Mouse (Mus musculus): ENCODE results near the gene Rp2. TPM values are rescaled to one million over a fixed set of nuclear protein-coding genes. Genes with fewer than 3 reads are reported as not detected.
A peak's percentile ranks its signal among the peaks of the same experiment; 100 is the strongest.
"Not testable (repeated sequence)": the region's sequence is repeated elsewhere in the genome, so short reads cannot be mapped to it uniquely, and the experiment has no call there.

Rp2 gene
- 22.8 and 23.0 TPM in 2 replicates for polyA plus RNA-seq (2016; fragmentation: Nextera tagmentation; extraction: Ambion mirVana)

GRCm38 (mm10) chrX:20364391-20365365, at the start of gene Rp2:
Rp2 (plus strand) TSS chrX:20364481.
- H3K4me2 ChIP-seq (replicated peaks): peak within 1 kb of the TSS; percentile 52
- peak within 1 kb of the TSS; percentile 55; the same call in 1 of the 2 replicates for H3K27ac ChIP-seq
- H3K4me3 ChIP-seq: peak within 1 kb of the TSS; percentile 59
- peak; percentile 100 for ATAC-seq (ENCODE audit: low FRiP score)
- H3K36me3 ChIP-seq: no peaks in the 10 kb centered on the region
- peak within 1 kb of the TSS; percentile 69 for H3K9ac ChIP-seq
- 0 out of 2 replicates have a peak, but pooled peaks cover 2% of the 10 kb centered on the region for H3K4me1 ChIP-seq
- H3K27me3 ChIP-seq: no peaks in the 10 kb centered on the region
- no peaks in the 10 kb centered on the region for H3K9me3 ChIP-seq (replicated peaks)
- WGBS: 19% methylated on average over 35 of the region's 35 CpGs

- Histone ChIP-seq H3K36me3 (no peaks in the 10 kb centered on the region), H3K4me1 (no peaks in the 10 kb centered on the region), H3K27ac (no peak overlapping the region), H3K4me2 (replicated peaks) (no peak overlapping the region), H3K27me3 (no peaks in the 10 kb centered on the region), H3K9me3 (replicated peaks) (no peaks in the 10 kb centered on the region), H3K4me3 (no peak overlapping the region), H3K9ac (no peak overlapping the region)
- no peak for ATAC-seq (ENCODE audit: low FRiP score)
- WGBS: 63% methylated on average over 1 of the region's 1 CpGs
These were observed 31.5 kb upstream of the Rp2 start for GRCm38 (mm10) chrX:20332756-20333155.

GRCm38 (mm10) chrX:20335722-20336121, 28.6 kb upstream of the Rp2 start:
- Histone ChIP-seq H3K4me2 (replicated peaks) (no peak overlapping the region), H3K4me3 (no peak overlapping the region), H3K9ac (no peak overlapping the region), H3K9me3 (replicated peaks) (no peaks in the 10 kb centered on the region), H3K27ac (no peak overlapping the region), H3K36me3 (no peaks in the 10 kb centered on the region), H3K27me3 (no peaks in the 10 kb centered on the region), H3K4me1 (no peaks in the 10 kb centered on the region)
- no peak for ATAC-seq (ENCODE audit: low FRiP score)
- WGBS: 29% methylated on average over 2 of the region's 2 CpGs

DNA sequence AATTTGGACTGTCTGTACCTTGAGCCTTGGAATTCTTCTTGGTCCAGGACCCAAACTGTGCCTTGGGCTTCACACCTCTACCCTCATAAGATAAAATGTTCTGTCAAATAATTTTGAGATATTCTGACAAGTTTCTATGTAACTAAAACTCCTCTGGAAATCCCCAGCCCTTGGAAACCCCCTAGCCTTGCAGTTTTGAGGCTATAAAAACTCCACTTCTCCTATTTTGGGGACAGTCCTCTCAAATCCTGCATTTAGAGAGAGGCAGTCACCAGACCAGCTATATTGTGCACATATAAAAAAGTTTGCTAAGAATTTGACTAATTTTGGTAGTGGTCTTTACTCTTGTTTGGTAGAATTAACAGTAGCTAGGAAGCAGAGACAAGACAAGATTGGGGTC, 19.3 kb upstream of the Rp2 start:
- no peak for ATAC-seq (ENCODE audit: low FRiP score)
- no peak overlapping the region for H3K4me3 ChIP-seq
- no peaks in the 10 kb centered on the region for H3K9me3 ChIP-seq (replicated peaks)
- no peak overlapping the region for H3K9ac ChIP-seq
- no peaks in the 10 kb centered on the region for H3K36me3 ChIP-seq
- no peaks in the 10 kb centered on the region for H3K27me3 ChIP-seq
- no peaks in the 10 kb centered on the region for H3K4me1 ChIP-seq
- H3K4me2 ChIP-seq (replicated peaks): no peak overlapping the region
- no peak overlapping the region for H3K27ac ChIP-seq

- Histone ChIP-seq H3K27me3 (no peaks in the 10 kb centered on the region), H3K36me3 (no peaks in the 10 kb centered on the region), H3K4me1 (no peaks in the 10 kb centered on the region), H3K9ac (no peak overlapping the region), H3K4me3 (no peak overlapping the region), H3K9me3 (replicated peaks) (no peaks in the 10 kb centered on the region), H3K27ac (no peak overlapping the region), H3K4me2 (replicated peaks) (no peak overlapping the region)
- 63% methylated on average over 3 of the region's 3 CpGs for WGBS
- ATAC-seq (ENCODE audit: low FRiP score): no peak
These were observed 17.9 kb upstream of the Rp2 start for GRCm38 (mm10) chrX:20346355-20346754.

DNA sequence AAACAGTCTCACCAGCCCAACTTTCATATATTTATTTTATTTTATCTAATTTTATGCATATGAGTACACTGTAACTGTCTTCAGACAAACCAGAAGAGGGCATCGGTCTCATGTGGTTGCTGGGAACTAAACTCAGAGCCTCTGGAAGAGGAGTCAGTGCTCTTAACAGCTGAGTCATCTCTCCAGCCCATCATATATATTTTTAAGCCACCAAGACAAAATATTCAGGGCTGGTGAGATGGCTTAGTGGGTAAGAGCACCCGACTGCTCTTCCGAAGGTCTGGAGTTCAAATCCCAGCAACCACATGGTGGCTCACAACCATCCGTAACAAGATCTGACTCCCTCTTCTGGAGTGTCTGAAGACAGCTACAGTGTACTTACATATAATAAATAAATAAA, 14.0 kb upstream of the Rp2 start:
- not testable (repeated sequence) for H3K4me3 ChIP-seq; H3K27me3 ChIP-seq; H3K27ac ChIP-seq; H3K36me3 ChIP-seq; H3K9ac ChIP-seq; H3K4me1 ChIP-seq; ATAC-seq (ENCODE audit: low FRiP score); H3K4me2 ChIP-seq (replicated peaks); H3K9me3 ChIP-seq (replicated peaks)
- WGBS: 96% methylated on average over 4 of the region's 4 CpGs

DNA sequence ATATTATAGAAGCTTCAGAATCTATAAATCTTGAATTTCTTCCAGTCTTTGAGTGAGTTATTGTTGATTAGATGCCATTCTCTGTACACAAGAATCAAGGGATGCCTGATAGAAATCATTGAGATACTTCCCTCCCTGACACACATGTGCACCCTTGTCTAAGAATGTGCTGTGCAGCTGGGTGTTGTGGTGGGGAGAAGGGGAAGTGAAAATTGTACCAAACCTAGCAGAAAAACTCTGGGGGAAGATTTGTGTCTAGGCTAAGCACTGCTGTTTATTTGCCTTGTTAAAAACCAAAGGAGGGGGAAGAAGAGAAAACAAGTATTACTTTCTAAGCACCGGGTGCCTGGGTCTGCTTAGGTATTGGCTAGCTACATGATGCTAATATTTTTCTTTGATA, 9.0 kb upstream of the Rp2 start:
- Histone ChIP-seq H3K36me3 (no peaks in the 10 kb centered on the region), H3K9ac (no peak overlapping the region), H3K4me2 (replicated peaks) (no peak overlapping the region), H3K27me3 (no peaks in the 10 kb centered on the region), H3K9me3 (replicated peaks) (no peaks in the 10 kb centered on the region), H3K4me1 (no peaks in the 10 kb centered on the region), H3K27ac (no peak overlapping the region), H3K4me3 (no peak overlapping the region)
- ATAC-seq (ENCODE audit: low FRiP score): no peak
- 95% methylated on average over 1 of the region's 1 CpGs for WGBS

DNA sequence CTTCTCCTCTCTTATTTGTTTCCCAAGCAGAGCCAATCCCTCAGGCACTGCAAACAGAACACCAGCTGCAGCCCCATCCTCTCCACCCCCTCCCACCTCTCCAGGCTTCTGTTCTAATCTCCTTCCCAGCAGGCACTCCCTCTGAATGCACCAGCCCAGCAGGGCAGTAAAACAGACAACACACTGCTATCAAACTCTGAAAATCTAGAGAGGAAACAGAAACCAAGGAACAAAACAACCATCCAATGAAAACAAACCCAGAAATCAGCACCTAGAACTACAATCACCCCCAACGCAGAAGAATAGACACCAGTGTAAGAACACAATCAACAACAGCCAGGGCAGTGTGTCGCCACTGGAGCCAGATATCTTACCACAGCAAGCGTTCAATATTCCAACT, 8.0 kb upstream of the Rp2 start:
- Histone ChIP-seq H3K27ac (no peak overlapping the region), H3K9ac (no peak overlapping the region), H3K4me2 (replicated peaks) (no peak overlapping the region), H3K9me3 (replicated peaks) (no peaks in the 10 kb centered on the region), H3K4me3 (no peak overlapping the region), H3K36me3 (no peaks in the 10 kb centered on the region), H3K4me1 (no peaks in the 10 kb centered on the region), H3K27me3 (no peaks in the 10 kb centered on the region)
- no peak for ATAC-seq (ENCODE audit: low FRiP score)
- WGBS: 35% methylated on average over 3 of the region's 3 CpGs

DNA sequence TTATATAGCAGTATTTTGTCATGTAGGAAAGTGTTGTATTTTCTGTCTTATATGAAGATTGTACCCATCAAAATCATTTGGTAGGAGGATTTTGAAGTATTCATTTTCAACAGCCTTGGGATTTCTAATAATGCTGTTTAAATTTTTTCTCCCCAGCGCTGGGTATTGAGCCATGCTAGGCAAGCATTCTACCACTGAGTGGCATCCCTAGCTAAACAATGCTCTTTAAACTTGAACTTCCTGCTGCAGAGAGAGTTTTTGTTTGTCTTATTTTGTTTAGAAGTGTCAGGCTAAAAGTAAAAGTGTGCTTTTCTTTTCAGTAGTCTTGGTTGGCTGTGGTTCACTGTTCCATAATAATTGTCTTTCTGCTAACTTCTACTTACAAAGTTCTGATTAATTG, 1.8 kb downstream of the Rp2 start:
- H3K27ac ChIP-seq: no peak overlapping the region
- H3K4me1 ChIP-seq: 0 out of 2 replicates have a peak, but pooled peaks cover 2% of the 10 kb centered on the region
- H3K36me3 ChIP-seq: no peaks in the 10 kb centered on the region
- no peak for ATAC-seq (ENCODE audit: low FRiP score)
- no peak overlapping the region for H3K9ac ChIP-seq
- 59% methylated on average over 1 of the region's 1 CpGs for WGBS
- peak overlapping the region; percentile 35 for H3K4me2 ChIP-seq (replicated peaks)
- no peak overlapping the region for H3K4me3 ChIP-seq
- no peaks in the 10 kb centered on the region for H3K27me3 ChIP-seq
- no peaks in the 10 kb centered on the region for H3K9me3 ChIP-seq (replicated peaks)

DNA sequence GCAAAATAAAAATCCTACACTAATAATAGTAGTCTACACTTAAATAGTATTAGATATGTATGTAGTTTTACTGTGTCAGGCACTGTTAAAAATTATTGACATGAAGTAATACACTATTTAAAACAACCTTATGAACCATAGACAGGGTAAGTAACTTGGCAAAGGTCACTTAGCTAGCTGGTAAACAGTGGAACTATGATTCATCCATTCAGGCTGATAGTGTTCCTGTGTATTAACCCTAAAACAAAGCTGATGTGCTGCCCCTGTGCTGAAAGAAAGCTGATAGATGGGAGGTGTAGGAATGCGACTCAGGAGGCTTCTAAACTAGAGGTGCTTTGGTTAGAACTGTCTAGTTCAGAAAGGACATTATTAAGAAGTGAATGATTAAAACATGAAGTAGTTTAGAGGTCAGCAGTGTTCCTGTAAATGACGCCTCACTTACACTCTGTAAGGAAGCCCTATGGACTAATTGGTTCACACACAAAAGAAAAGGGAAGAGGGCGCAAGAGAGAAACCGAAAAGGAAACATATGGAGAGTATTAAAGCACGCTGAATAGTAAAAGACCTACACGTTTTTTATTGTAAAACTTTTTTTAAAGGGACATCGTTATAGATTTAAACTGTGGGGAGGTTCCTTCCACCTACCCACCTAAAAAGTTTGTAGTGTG, 15.2 kb downstream of the Rp2 start:
- no peak overlapping the region for H3K4me3 ChIP-seq
- H3K9me3 ChIP-seq (replicated peaks): no peaks in the 10 kb centered on the region
- H3K36me3 ChIP-seq: 0 out of 2 replicates have a peak, but pooled peaks cover 4% of the 10 kb centered on the region
- ATAC-seq (ENCODE audit: low FRiP score): no peak
- no peak overlapping the region for H3K9ac ChIP-seq
- H3K27me3 ChIP-seq: no peaks in the 10 kb centered on the region
- 77% methylated on average over 7 of the region's 7 CpGs for WGBS
- no peaks in the 10 kb centered on the region for H3K4me1 ChIP-seq
- no peak overlapping the region for H3K27ac ChIP-seq
- no peak overlapping the region for H3K4me2 ChIP-seq (replicated peaks)

DNA sequence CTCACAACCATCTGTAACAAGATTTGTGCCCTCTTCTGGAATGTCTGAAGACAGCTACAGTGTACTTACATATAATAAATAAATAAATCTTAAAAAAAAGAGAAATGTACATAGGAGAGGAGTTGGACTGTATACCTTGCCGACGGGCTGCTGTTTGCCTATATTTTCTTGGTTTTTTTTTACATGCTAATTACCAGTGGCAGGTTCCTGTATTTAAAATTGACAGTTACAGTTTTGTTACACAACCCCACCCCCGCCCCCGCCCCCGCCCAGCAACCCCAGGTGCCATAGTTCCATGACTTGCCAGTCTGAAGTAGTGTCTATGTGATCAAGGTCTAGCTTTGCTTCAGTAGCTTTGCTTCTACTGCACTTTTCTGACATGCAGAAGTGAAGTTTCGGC, 18.0 kb downstream of the Rp2 start:
- H3K27ac ChIP-seq: no peak overlapping the region
- WGBS: 89% methylated on average over 6 of the region's 6 CpGs
- H3K9me3 ChIP-seq (replicated peaks): no peaks in the 10 kb centered on the region

DNA sequence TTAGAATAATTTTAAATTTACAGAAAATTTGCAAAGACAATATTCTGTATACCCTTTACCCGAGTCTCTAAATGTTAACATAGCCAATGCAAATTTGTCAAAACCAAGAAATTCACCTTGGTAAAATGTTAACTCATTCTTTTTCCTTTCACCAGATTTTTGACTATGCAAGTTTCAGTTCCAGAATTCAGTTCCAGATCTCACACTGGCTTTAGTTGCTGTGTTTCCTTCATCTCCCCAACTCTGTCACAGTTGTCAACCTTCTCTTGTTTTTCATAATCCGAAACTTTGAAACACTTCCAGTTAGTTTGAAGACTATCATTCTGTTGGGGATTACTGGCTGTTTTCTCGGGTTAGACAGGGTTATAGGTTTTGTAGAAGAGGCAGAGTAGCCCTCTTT, 22.7 kb downstream of the Rp2 start:
- Histone ChIP-seq H3K36me3 (0 out of 2 replicates have a peak, but pooled peaks cover 4% of the 10 kb centered on the region), H3K27ac (no peak overlapping the region), H3K4me1 (no peaks in the 10 kb centered on the region), H3K9me3 (replicated peaks) (no peaks in the 10 kb centered on the region), H3K4me2 (replicated peaks) (no peak overlapping the region), H3K4me3 (no peak overlapping the region), H3K27me3 (no peaks in the 10 kb centered on the region), H3K9ac (no peak overlapping the region)
- ATAC-seq (ENCODE audit: low FRiP score): no peak
- 82% methylated on average over 3 of the region's 3 CpGs for WGBS

More for the DNA sequence above, 18.0 kb downstream of the Rp2 start:
- Histone ChIP-seq H3K36me3 (0 out of 2 replicates have a peak, but pooled peaks cover 4% of the 10 kb centered on the region), H3K4me2 (replicated peaks) (no peak overlapping the region), H3K27me3 (no peaks in the 10 kb centered on the region), H3K9ac (no peak overlapping the region), H3K4me1 (no peaks in the 10 kb centered on the region), H3K4me3 (no peak overlapping the region)
- ATAC-seq (ENCODE audit: low FRiP score): no peak

Measured in hindbrain, embryonic 12.5 days (tissue).